Mouse (Mus musculus) spleen, adult 2 months (tissue): ENCODE results near the gene Med17.

Source experiments
- CTCF ChIP-seq: fragments of 200-500 bp; IDR thresholded peaks from 2 replicates; pipeline ENCODE4 v1.5.1; 2011; ENCODE audit warnings: mild to moderate bottlenecking, inconsistent platforms; ENCODE audit not compliant: insufficient read depth, insufficient read length, insufficient replicate concordance; ENCODE audit errors: extremely low read depth
- POLR2A ChIP-seq: fragments of 200-500 bp; IDR thresholded peaks from 2 replicates; pipeline ENCODE4 v1.6.1; 2011; ENCODE audit warnings: low read depth, low read length, inconsistent platforms

DNA sequence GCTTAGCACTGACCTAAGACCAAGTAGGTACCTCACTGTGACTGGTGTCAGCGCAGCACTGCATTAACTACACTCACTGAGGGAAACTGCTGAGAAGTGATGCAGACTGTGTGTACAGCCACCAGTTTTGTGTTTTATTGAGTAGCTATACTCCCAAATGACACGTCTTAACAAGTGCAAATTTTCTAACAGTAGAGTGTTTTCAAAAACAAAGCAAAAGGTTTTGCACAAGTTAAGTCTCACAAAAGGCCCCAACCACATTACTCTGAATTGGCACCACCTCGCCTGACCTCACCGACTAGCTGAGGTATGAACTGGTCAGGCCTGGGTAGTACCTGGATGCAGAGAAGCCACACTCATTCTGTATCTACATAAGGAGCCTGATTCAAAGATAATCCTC lies 2.9 kb downstream of the Med17 start:
- TF ChIP-seq POLR2A: no peak
- TF ChIP-seq CTCF: no peak
